Mouse (Mus musculus): Measurements from ENCODE around the gene Ifna4.

The Ifna4 gene

GRCm38 (mm10) chr4:88867366-88867925, 25.8 kb downstream of the Ifna4 start:
- DNase-seq = peak; percentile 86

GRCm38 (mm10) chr4:88867926-88868911, 26.6 kb downstream of the Ifna4 start:
- DNase-seq = peak; percentile 65 to 70

GRCm38 (mm10) chr4:88872691-88873090, 31.0 kb downstream of the Ifna4 start:
- DNase-seq = peak; percentile 29 to 42

- no peak for DNase-seq
These were observed 33.9 kb downstream of the Ifna4 start for GRCm38 (mm10) chr4:88875435-88876095.

- no peak for DNase-seq
These were observed 34.9 kb downstream of the Ifna4 start for GRCm38 (mm10) chr4:88876520-88876919.

- DNase-seq = peak; percentile 19 to 28
These were observed 36.6 kb downstream of the Ifna4 start for GRCm38 (mm10) chr4:88878246-88878645.

- no peak for DNase-seq
These were observed 37.1 kb downstream of the Ifna4 start for GRCm38 (mm10) chr4:88878772-88879171.

GRCm38 (mm10) chr4:88880101-88880500, 38.4 kb downstream of the Ifna4 start, which contains the start of gene Ifne:
TSS of gene Ifne (minus strand) at chr4:88880201.
- no peak for DNase-seq

- DNase-seq = no peak
These were observed 46.6 kb downstream of the Ifna4 start for GRCm38 (mm10) chr4:88888236-88888635.
